Mouse (Mus musculus) thymus, adult 18-20 months (tissue): ENCODE data around the gene Sh3bgrl3.

Source experiments
- DNase-seq, 2 experiments: peaks; one replicate each; pipeline ENCODE4 v3.0.0; 2022; ENCODE audit warnings: mixed read lengths in 2 of 2

Gene Sh3bgrl3

DNA sequence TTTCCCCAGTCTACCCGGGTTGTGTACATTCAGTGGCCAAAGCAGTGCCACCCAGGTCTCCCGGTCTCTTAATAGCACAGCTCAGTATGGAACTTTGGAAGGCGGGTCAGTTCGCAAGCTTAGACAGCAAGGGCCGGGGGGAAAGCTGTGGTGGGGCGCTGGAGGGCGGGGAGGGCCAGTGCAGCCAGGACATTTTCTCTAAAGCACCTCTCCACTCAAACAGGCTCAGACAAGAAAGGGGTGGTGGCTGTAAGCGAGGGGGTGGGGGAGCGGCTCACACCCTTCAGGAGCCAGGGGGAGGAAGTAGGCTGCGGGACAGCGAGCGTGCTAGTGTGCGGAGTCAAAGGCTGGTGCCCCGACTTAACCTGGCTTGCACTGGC, 384 bp upstream of the Sh3bgrl3 start:
- peak in 1 of 2 experiments; percentile 58 for DNase-seq

DNA sequence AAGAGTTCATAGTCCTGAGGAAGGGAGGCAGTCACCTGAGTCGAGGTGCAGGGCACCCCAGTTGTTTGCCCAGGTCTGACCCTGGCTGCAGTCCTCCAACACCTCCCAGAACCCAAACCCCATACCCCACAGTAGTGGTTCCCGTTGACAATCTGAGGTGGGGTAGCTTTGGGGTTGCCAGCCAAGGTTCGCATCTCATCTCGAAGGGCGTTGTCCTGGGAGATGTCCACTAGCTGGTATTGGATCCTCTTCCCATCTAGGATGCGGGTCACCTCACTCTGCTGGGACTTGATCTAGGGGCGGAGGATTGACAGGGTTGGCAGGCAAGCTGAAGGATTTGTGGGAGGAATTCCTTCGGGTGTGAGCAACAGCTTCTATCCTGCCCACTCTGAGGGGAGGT, 796 bp downstream of the Sh3bgrl3 start:
- peak in 1 of 2 experiments; percentile 23 for DNase-seq

DNA sequence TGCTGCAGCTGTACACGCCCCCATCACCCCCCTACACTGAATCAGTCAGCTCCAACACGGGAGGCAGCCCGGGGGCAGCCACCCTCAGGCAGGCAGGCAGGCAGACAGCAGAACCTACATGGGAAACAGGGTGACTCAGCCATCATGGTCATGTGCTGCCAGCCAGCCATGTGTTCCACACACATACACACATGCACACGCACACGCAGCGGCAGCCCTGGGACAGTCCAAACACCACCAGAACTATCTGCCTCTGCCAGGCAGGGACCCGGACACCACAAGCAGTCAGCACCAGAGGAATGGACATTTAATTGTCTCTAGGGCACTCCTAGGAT, 1.5 kb downstream of the Sh3bgrl3 start:
- DNase-seq, result no peak

DNA sequence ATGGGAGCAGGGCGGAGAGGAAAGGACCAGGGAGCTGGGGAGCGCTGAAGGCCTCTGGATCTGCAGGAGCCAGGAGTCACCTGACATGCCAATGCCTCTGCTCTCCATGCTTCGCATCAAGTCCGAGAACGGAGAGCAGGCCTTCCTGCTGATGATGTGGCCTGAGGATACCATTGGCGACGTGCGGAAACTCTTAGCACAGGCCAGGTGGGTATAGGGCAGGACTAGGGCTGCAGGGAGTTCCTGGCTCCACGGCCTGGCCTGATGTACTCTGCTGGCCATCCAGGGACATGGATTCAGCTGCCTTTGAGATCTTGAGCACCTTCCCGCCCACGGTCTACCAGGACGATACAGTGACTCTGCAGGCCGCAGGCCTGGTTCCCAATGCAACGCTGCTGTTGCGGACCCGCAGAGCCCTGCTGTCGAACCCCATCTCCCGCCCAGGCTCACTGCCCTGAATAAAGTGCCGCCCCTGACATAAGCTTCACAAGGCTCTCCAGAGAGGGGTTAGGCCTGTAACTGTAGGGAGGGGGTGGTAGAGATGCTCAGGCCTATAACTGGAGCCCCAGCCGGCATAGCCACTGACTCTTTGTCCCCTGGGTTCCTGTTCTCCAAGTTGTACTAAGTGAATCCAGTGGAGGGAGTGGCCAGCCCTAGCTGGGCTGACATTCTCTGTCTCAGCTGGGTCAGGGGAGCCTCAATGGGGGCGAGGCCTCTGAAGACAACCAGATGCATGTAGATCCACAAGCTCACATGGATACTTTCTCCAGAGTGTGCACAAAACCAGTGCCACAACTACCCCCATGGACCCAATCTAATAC, 2.1 kb downstream of the Sh3bgrl3 start:
- no peak for DNase-seq

DNA sequence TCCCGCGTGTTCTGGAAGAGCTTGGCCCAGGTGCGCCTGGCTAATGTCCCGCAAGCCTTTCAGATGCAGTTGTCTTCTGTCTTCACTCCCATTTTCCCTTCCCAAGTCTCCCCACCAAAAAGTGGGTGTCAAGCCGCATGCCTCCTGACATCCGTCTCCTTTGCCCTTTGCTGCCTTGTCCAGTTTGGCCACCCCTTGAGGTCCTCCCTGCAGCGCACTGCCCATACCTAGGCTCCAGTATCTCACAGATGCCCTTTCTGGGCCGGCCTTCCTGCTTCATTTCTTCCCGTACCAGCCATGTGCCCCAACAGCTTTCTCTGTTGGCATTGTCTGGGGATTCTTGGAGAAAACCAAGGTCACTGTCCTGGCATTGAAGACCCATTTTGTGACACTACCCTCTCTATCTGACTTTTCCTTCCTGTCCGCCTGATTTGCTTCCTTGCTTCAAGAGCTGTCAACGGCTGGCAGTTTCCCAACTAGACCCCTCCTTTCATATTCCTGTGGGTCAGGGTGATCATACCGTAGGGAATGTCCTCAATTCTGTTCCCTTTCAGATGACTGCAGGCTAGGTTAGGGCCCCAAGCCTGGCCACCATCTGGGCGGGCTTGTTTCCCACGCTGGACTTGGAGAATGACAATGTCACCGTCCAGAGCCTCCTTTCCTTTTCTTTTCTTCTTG, 3.1 kb downstream of the Sh3bgrl3 start:
- DNase-seq, result no peak

DNA sequence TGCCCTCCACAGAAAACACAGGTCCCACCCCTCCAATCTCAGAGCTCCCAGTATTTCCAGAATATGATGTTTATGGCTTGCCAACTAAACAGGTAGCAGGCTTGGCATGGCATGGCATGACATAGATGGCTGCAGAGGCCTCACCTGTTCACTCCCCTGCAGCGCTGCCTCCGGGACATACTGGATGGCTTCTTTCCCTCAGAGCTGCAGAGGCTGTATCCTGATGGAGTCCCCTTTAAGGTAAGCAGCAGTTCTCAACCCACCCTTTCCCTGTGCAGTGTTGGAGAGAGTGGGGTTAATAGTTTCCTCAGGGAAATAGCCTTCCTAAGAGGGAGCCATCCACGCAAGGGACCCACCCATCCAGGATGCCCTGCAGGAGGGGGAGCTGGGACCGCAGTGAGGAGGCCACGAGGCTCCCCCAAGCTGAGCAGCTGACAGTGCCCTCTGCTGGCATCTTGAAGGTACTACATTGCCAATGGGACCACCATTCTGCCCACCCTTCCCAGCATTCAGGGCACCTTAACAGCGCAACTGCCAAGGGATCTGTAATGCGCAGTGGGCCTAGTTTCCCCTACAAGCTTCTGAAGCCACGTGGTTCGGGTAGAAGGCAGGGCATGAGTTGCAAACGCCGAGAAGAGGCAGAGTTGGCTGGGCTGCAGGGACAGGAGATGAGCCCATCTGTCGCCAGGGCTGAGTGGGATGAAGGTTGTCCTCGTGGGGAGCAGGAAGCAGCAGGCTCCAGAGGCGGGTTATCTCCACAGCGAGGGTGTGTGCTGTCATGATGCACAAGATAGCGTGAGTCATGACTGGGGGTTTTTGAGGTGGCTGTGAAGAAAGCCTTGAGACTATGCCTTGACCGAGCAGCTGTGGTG, 4.7 kb downstream of the Sh3bgrl3 start:
- DNase-seq, result peak in 1 of 2 experiments; percentile 76

DNA sequence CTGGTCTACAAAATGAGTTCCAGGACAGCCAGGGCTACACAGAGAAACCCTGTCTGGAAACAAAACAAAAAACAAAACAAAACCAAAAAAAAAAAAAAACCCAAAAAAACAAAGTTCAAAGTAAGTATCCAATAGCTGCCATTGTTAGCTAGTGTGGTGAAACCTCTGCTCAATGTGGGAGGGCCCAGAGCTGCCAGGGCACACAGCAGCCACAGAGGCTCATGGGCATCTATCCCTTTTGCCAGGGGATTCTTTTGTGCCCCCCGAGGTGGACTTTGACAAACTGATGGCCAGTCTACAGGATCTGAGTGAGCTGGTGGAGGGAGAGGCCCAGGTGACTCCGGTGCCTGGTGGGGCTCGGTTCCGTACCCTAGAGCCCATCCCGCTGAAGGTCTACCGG, 5.4 kb downstream of the Sh3bgrl3 start:
- no peak for DNase-seq

DNA sequence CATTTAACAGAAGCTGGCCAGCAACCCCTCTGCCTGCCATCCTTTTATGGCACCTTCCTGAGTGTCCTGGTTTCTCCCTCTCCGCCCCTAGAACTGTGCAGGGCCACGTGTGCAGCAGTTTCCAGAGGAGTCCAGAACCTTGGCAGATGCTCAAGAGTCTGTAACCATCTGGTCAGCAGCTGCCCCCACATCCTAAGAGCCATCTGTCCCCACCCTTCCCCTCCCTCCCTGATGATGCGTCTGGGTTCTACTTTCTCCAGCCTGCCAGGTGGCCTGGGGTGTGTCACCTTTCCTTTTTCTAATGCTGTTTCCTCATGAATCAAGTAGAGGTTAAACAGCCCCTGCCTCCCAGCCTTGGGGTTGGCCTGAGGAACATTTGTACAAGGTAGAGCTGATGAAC, 6.3 kb downstream of the Sh3bgrl3 start:
- DNase-seq, result peak in 1 of 2 experiments; percentile 42

DNA sequence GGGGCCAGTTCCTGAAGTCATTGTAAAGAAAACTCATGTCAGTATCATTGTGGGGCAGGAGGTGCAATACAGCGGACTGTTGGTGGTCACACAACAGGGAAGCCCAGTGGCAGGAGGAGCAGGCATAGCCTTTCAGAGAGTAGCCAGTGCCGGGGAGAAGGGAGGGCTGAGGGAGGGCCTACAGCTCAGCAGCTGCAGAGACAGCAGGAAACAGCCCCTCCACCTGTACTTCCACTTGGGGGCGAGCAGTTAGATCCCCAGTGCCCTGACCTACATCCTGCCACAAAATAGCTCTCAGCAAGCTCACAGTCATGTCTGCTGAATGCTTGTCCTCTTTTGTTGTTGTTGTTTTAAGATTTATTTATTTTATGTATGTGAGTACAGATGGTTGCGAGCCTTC, 7.0 kb downstream of the Sh3bgrl3 start:
- DNase-seq, result peak; percentile 82 to 89

DNA sequence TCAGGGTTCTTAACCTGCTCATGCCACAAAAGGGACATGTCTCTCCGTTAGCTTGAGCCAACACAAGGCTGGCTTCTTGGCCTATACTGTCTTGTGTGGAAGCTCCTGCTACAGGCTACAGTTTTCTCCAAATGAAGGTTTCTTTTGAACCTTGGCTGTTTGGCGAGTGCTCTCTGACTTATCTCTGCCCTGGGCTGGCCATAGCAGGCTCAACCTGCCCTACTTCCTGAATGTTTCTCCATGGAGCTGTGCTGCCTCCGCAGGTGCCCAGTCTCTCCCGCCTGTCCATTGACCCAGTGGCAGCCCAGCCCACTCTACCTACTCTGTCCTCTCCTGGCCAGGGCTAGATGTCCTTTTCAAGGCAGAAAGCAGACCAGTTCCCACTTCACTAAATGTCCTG, 7.7 kb downstream of the Sh3bgrl3 start:
- peak in 1 of 2 experiments; percentile 42 for DNase-seq

DNA sequence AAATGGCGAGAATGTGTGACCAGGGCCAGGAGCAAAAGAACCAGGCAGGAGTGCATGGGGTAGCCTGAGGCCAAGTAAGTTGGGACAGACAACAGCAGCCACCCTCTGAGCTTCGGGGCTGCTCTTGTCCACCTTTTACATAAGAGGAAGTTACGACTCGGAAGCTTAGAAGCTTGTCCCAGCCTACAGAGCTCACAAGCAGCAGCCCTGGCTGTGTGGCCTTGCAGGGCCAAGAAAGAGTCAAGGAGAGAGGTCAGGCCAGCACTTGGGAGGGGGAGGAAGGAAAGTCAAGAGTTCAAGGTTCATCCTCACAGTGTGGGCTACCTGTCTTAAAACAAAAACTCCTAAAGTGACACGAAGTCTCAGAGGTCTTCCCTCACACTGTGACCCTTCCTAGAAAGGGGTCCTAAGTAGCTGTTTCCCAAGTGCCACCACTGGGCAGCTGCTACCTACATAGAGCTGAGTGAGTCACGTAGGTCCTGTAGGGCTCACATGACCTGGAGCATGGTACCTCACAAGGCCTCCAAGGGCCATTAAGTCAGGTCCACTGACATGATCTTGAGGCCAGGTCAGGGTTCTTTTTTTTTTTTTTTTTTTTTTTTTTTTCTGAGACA, 8.3 kb downstream of the Sh3bgrl3 start:
- no peak for DNase-seq

DNA sequence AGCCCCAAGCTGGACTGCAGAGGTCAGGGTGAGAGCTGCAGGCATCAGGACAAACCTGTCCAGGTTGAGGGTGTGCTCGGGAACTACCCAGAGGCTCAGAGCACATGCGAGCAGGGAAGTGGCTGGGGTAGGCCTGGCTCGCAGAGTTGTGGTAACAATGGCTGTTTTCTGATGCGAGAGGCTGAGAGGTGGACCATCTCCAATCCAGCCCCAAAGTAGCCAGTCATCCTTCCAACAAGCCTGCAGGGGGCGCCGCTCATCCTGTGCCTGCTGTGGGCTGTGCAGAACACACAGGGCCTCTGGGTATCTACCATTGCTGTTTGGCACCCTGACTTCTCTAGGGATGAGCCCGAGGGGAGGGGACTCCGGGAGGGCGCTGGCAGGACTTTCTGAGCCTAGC, 8.9 kb downstream of the Sh3bgrl3 start:
- DNase-seq, result peak in 1 of 2 experiments; percentile 50

DNA sequence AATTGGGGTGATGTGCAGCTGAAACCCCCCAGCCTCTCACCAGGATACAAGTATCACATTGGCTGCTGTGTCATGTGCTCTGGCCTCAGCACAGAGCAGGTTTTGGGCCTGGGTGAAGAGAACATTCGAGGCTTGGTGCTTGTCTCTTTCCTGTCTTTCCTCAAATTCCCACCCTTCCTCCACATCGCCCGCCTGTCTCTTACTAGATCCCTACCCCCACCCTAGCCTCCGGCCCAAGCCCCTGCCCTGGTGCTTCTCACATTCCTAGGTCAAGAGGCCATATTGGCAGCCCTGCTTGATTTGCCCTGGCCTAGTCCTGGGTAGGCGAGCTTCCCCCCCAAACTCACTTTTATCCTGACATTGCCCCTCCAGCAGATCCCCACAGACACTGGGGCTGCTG, 9.5 kb downstream of the Sh3bgrl3 start:
- DNase-seq, result peak in 1 of 2 experiments; percentile 39

DNA sequence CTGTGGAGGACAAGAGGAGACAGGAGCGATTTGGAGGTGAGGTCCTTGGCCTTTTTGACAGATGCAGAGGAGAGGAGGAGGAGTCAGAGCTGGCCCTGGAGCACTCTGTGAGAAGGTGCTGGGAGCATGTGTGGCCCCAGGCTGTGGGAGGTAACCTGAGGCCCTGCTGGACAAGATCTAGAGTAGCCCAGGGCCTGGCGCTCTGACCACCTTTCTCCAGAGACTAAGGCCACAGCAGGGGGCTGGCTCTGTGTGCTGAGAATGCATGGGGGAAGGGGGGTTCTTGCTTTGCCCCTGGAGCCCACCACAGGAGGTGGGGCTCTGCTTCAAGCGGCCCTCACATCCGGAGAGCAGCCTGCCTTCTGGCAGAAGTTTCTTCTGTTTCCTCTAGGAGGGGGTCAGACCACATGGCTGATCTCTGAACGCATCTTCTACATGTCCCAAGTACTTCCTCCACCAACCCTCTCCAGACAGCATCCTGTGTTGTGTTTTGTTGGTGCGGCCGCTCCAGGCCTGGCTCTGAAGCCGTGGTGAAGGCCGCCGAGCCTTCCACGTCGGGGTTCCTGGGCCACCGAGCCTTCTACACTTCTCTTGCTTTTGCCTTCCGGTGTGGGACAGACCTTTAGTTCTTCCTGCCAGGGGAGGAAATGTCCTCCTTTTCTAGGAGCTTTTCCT, 10.3 kb downstream of the Sh3bgrl3 start:
- peak in 1 of 2 experiments; percentile 77 for DNase-seq

DNA sequence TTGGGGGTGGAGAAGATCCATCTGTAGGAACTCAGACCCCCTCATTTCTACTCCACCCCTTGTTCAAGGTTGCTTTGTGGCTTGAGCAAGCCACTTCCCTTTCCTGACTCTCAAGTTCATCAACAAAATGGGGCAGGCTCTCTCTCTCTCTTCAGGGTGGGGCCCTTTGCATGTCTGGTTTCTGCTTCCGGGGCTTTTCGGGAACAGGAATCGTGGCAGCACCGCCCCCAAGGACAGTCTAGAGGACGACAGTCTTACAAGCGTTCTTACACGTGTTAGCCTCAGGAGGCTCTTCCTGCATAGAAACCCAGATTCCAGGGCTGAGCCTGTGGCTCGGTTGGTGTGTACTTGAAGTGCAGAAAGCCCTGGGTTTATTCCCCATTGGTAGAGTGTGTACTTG, 11.6 kb downstream of the Sh3bgrl3 start:
- peak; percentile 74 to 90 for DNase-seq

DNA sequence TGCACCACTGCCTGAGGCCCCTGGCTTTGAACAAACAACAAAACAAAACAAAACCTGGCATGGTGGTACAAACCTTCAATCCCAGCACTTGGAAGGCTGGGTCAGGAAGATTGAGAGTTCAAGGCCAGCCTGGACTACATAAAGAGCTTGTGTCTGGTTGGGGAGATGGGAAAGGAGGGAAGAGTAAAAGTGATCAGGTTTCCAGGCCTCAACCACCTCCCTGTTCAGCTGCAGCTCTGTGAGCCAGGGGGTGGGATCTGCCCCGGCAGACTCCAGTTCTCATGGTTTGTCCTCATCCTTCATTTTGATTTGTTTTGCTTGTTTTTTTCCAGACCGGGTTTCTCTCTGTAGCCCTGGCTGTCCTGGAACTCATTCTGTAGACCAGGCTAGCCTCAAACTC, 12.1 kb downstream of the Sh3bgrl3 start:
- no peak for DNase-seq

DNA sequence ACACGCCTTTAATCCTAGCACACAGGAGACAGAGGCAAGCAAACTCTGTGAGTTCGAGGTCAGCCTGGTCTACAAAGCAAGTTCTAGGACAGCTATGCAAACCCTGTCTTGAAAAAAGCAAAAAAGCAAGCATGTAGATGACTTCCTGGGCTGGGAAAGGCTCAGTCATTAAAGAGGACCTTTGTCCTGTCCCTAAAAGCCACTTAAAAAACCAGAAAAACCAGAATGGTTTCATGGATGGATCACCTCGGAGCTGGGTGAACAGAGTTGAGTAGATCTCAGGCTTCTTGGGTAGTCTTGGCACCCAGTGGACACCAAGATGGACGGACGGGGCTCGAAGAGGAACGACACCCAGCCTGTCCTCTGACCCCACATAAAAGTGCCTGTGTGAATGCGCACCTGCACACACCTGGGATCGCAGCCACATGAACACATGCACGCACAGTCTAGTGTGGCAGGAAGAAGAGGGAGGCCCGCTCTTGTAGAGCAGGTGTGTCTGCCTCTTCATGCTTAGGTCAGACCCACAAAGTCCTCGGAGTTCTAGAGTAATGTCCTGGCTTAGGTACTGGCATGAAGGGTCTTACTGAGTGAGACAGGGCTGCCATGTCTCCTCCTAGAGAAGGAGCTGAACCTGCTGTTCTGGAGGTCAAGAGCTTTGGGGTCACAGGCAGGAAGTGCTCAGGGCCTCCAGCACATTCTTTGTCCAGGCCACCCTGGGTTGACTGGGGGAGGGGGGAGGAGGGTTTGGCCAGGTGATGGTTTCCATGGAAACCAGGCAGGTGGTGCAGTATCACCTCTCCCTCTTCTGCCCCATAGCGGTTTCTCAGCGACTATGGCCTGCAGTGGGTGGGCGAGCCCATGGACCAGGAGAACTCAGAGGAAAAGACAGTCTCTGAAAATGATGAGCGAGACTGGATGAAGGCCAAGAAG, 13.1 kb downstream of the Sh3bgrl3 start:
- peak in 1 of 2 experiments; percentile 71 for DNase-seq

DNA sequence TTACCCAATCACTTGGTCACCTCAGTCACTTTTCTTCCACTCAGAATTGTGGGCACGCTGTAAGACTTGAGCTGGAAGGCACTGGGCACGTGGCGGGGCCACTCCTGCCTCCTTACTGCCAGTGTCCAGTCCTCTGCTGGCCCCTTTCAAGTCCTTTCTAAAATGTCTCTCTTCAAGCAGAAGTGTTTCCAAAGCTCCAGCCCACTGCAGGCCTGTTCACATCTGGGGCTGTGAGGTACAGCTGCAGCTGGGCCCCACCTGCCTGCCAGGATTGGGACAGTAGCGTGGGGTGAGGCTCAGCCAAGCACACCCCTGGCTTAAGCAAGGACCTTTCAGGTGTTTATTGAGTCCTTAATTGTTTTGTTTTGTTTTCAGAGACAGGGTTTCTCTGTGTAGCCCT, 14.6 kb downstream of the Sh3bgrl3 start:
- no peak for DNase-seq

DNA sequence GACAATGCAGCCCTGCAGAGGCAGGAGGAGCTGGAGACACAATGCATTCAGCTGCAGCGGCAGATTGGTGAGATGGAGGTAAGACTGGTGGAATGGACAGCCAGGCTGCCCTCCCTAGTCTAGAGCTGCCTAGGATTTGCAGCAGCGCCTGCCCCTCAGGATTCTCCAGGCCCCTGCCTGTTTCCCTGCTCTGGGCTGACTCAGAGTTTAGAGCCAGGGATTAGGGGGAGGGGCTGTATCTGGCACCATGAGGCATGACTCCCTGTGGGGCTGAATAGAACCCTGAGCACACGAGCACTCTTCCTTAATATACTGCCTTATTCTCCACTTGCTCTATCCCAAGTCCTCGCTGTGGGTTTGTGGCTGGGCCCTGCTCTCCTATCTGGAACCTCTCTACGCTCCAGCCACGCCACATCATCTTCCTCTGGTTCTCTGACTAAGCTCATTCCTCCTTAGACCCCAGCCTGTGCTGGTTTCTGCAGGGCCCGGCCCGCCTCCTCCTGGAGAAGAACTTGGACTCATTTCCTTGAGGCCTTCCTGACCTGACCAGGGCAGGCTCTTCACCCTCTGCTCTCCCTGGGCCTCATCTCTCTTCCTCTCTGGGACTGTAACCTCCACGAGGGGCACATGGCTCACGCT, 15.1 kb downstream of the Sh3bgrl3 start:
- no peak for DNase-seq

DNA sequence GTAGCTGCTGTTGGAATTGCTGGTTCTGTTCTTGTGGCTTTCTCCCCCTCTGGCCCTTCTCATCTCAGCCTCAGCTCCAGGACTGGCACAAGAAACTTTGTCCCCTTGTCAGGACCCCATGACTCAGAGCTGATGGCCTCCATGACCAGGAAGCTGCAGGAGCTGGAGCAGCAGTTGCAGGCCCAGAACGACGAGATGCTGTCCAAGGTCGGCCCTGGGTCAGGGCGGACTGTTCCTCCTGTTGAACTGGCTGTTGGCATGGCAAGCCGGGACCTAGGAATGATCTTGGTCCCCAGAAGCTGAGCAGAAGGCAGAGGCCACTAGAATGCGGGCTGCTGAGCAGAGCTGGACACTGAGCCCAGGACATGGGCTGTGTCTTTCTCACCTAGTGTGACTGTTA, 16.2 kb downstream of the Sh3bgrl3 start:
- no peak for DNase-seq

DNA sequence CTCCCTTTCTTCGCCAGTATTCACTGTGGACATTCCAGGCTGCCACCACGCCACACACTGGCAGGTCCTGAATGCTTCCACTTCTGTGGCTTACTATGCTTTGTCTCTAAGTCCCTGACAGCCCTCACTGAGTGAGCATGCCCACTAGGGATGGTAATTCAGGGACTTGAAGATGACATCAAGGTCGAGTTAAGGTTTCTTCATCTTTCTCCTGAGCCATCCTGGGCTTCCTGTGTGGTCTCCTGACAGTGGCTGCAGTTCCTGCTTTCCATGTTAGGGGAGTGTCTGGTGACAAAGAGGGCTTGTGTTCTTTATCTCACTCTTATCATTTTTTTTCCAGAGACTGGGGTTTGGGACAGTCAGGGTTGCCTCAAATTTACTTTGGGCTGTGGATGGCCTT, 17.9 kb downstream of the Sh3bgrl3 start:
- DNase-seq, result no peak
